Mouse (Mus musculus) limb, embryonic 13.5 days (tissue): ENCODE data around the gene Gja10. TPM values are rescaled to one million over a fixed set of nuclear protein-coding genes. Genes with fewer than 3 reads are reported as not detected.

Experiments used
- ATAC-seq: fragments of 200-750 bp; cut with Nextera tagmentation; 2 replicates; pipeline ENCODE4 v1.8.0; 2017; ENCODE audit warnings: low read depth, moderate number of reproducible peaks, moderate TSS enrichment; ENCODE audit not compliant: low FRiP score
- H3K27ac ChIP-seq: fragments of 300-500 bp; sonication (generic); 2 replicates; pipeline ENCODE4 v1.5.1; 2015; ENCODE audit warnings: inconsistent platforms, mild to moderate bottlenecking, moderate library complexity
- H3K27me3 ChIP-seq: fragments of 300-500 bp; sonication (generic); 2 replicates; pipeline ENCODE4 v1.6.1; 2015; ENCODE audit warnings: mild to moderate bottlenecking, inconsistent platforms
- H3K36me3 ChIP-seq: fragments of 300-500 bp; sonication (generic); 2 replicates; pipeline ENCODE4 v1.6.1; 2015; ENCODE audit warnings: inconsistent platforms, mild to moderate bottlenecking, moderate library complexity
- H3K4me1 ChIP-seq: fragments of 300-500 bp; sonication (generic); 2 replicates; pipeline ENCODE4 v1.6.1; 2015; ENCODE audit warnings: inconsistent platforms
- H3K4me2 ChIP-seq: fragments of 300-500 bp; sonication (generic); replicated peaks from 2 replicates; pipeline ENCODE4 v1.6.1; 2015; ENCODE audit warnings: inconsistent platforms, mild to moderate bottlenecking, moderate library complexity
- H3K4me3 ChIP-seq: fragments of 300-500 bp; sonication (generic); 2 replicates; pipeline ENCODE4 v1.5.1; 2015; ENCODE audit warnings: moderate library complexity, mild to moderate bottlenecking, inconsistent platforms
- H3K9ac ChIP-seq: fragments of 300-500 bp; sonication (generic); 2 replicates; pipeline ENCODE4 v1.6.1; 2015; ENCODE audit warnings: mild to moderate bottlenecking, inconsistent platforms
- H3K9me3 ChIP-seq: fragments of 300-500 bp; sonication (generic); 2 replicates; pipeline ENCODE4 v1.6.1; 2016; ENCODE audit warnings: inconsistent platforms
- WGBS: fragments of 180-500 bp; shearing (Covaris S2); methylation state at CpG from one replicate; pipeline ENCODE4 v1.1.7; 2015; 5-methylcytosine and 5-hydroxymethylcytosine counted together
- polyA plus RNA-seq: library from polyadenylated mRNA; unstranded; fragments of >200 nt; fragmentation: Nextera tagmentation; extraction: Ambion mirVana; gene quantifications from 2 replicates; pipeline ENCODE4 v1.2.1, GENCODE M21; 2015

Gene Gja10
- polyA plus RNA-seq, 1 experiment from 2014 or later = not detected

DNA sequence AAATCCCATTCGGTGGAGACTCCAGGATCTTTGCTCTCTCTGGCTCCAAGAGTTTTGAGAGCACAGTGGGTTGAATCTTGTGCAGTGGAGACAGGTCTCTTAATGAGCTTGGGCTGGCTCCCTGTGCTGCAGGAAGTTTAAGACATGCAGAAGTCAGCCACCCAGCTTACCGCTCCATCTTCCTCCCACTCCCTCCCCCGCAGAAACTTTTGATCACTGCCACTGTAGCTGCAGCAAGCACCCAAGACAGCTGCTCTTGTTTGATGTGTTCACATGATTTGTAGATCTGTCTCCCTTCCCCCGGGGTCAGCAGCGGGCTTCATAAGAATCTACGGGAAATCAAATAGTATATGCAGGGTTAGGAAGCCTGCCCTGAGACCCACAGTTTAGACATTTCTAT lies 42.3 kb downstream of the Gja10 start:
- H3K27me3 ChIP-seq = no peaks in the 10 kb centered on the region
- H3K27ac ChIP-seq = no peak overlapping the region
- no peak overlapping the region for H3K4me2 ChIP-seq

DNA sequence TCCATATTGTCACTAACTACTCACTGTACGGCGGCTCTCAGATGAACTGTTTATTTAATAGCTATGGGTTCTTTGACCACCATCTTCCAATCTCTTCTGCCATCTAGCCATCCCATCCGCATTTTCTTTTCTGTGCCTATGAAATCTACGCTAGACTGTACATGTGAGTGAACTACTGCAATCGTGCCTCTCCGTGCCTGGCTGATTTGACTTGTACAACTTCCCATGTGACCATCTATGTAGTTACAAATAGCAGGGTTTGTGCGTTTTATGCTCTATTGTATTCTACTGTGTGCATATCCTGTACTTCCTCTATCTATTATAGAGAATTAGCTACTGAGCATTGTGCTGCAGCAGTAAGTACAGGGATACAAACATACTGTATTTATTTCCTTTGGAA lies 47.1 kb downstream of the Gja10 start:
- H3K27ac ChIP-seq = no peak overlapping the region
- ATAC-seq = no peak
- H3K4me2 ChIP-seq = no peak overlapping the region
- no peak overlapping the region for H3K4me3 ChIP-seq
- WGBS = 91% methylated on average over 7 of the region's 7 CpGs
- H3K9ac ChIP-seq = no peak overlapping the region
- peaks cover 3% of the 10 kb centered on the region; the same call in 1 of the 2 replicates for H3K4me1 ChIP-seq
- no peaks in the 10 kb centered on the region for H3K27me3 ChIP-seq
- H3K9me3 ChIP-seq = no peaks in the 10 kb centered on the region
- no peaks in the 10 kb centered on the region for H3K36me3 ChIP-seq

More for the DNA sequence above, 42.3 kb downstream of the Gja10 start:
- 18% methylated on average over 6 of the region's 6 CpGs for WGBS
- ATAC-seq = no peak
- H3K9me3 ChIP-seq = no peaks in the 10 kb centered on the region
- H3K36me3 ChIP-seq = peaks cover 32% of the 10 kb centered on the region
- peaks cover 3% of the 10 kb centered on the region; the same call in 1 of the 2 replicates for H3K4me1 ChIP-seq
- H3K4me3 ChIP-seq = no peak overlapping the region
- no peak overlapping the region for H3K9ac ChIP-seq

DNA sequence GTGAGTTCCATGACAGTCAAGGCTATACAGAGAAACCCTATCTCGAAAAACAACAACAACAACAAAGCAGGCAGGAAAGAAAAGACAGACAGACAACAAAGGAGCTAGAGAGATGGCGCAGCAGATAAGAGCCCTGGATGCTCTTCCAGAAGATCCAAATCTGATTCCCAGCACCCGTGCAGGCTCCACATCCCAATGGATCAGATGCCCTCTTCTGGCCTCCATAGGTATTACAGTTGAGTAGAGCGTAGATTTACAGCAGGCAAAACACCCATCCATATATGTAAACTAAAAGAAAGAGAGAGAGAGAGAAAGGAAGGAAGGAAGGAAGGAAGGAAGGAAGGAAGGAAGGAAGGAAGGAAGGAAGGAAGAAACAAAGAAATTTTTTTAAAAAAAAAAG lies 51.2 kb downstream of the Gja10 start:
- Histone ChIP-seq H3K9ac (no peak overlapping the region), H3K9me3 (peaks cover 6% of the 10 kb centered on the region; the same call in 1 of the 2 replicates), H3K27me3 (no peaks in the 10 kb centered on the region), H3K4me1 (no peaks in the 10 kb centered on the region), H3K4me2 (no peak overlapping the region), H3K27ac (no peak overlapping the region), H3K36me3 (no peaks in the 10 kb centered on the region), H3K4me3 (no peak overlapping the region)
- ATAC-seq = no peak
- 55% methylated on average over 4 of the region's 4 CpGs for WGBS

DNA sequence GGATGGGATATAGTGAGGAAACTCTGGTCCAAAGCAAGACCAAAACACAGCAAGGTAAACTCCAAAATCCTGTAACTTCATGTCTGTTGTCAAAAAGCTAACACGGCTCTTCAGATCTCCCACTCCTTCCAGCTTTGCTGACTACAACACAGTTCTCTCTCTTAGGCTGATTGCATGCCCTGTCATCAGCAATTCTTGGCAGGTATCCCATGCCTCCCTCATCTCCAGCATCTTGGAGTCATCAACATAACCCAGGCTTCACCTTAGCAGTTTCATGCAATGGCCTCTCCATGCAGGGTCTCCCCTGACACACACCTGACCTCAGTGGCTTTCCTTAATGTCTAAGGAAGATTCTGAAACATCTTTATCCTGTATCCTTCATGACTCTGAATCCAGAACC lies 53.4 kb downstream of the Gja10 start:
- WGBS = 85% methylated on average over 1 of the region's 1 CpGs

More for the DNA sequence above, 53.4 kb downstream of the Gja10 start:
- H3K9ac ChIP-seq = no peak overlapping the region
- ATAC-seq = no peak
- peaks cover 6% of the 10 kb centered on the region; the same call in 1 of the 2 replicates for H3K9me3 ChIP-seq
- H3K27me3 ChIP-seq = no peaks in the 10 kb centered on the region
- no peak overlapping the region for H3K4me3 ChIP-seq
- H3K4me1 ChIP-seq = no peaks in the 10 kb centered on the region
- no peak overlapping the region for H3K4me2 ChIP-seq
- no peak overlapping the region for H3K27ac ChIP-seq
- H3K36me3 ChIP-seq = no peaks in the 10 kb centered on the region

Other genes with a start within 250 kb of the Gja10 start
- gene Casp8ap2, start 12.7 kb upstream of the Gja10 start, polyA plus RNA-seq = 79.6 and 84.6 TPM in 2 replicates
- 16.6 and 17.6 TPM in 2 replicates for gene Mdn1, start 54.4 kb upstream of the Gja10 start, polyA plus RNA-seq
- 135 and 142 TPM in 2 replicates for gene Lyrm2, start 197.5 kb upstream of the Gja10 start, polyA plus RNA-seq